Mouse (Mus musculus) heart, embryonic 12.5 days (tissue): Measurements from ENCODE around the gene Sec31a. TPM values are rescaled to one million over a fixed set of nuclear protein-coding genes. Genes with fewer than 3 reads are reported as not detected.

Source experiments
- ATAC-seq: fragments of 200-750 bp; cut with Nextera tagmentation; 2 replicates; pipeline ENCODE4 v1.8.0; 2017; ENCODE audit warnings: moderate TSS enrichment, moderate library complexity; ENCODE audit not compliant: insufficient number of reproducible peaks, low FRiP score
- H3K27ac ChIP-seq: fragments of 300-500 bp; sonication (generic); 2 replicates; pipeline ENCODE4 v1.5.1; 2016; ENCODE audit warnings: mild to moderate bottlenecking, moderate library complexity; ENCODE audit not compliant: poor library complexity, severe bottlenecking
- H3K27me3 ChIP-seq: fragments of 300-500 bp; sonication (generic); replicated peaks from 2 replicates; pipeline ENCODE4 v1.6.1; 2016; ENCODE audit warnings: mild to moderate bottlenecking, moderate library complexity
- H3K36me3 ChIP-seq: fragments of 300-500 bp; sonication (generic); 2 replicates; pipeline ENCODE4 v1.6.1; 2016; ENCODE audit warnings: mild to moderate bottlenecking, moderate library complexity
- H3K4me1 ChIP-seq: fragments of 300-500 bp; sonication (generic); replicated peaks from 2 replicates; pipeline ENCODE4 v1.6.1; 2016; ENCODE audit warnings: mild to moderate bottlenecking
- H3K4me2 ChIP-seq: fragments of 300-500 bp; sonication (generic); 2 replicates; pipeline ENCODE4 v1.6.1; 2016; ENCODE audit warnings: mild to moderate bottlenecking, moderate library complexity
- H3K4me3 ChIP-seq: fragments of 300-500 bp; sonication (generic); 2 replicates; pipeline ENCODE4 v1.5.1; 2016; ENCODE audit warnings: mild to moderate bottlenecking
- H3K9ac ChIP-seq: fragments of 300-500 bp; sonication (generic); 2 replicates; pipeline ENCODE4 v1.6.1; 2016; ENCODE audit warnings: mild to moderate bottlenecking, moderate library complexity
- H3K9me3 ChIP-seq: fragments of 300-500 bp; sonication (generic); replicated peaks from 2 replicates; pipeline ENCODE4 v1.6.1; 2016; ENCODE audit warnings: mild to moderate bottlenecking, moderate library complexity
- WGBS: fragments of 180-500 bp; shearing (Covaris S2); methylation state at CpG from one replicate; pipeline ENCODE4 v1.1.7; 2016; 5-methylcytosine and 5-hydroxymethylcytosine counted together
- polyA plus RNA-seq: library from polyadenylated mRNA; unstranded; fragments of >200 nt; fragmentation: Nextera tagmentation; extraction: Ambion mirVana; gene quantifications from 2 replicates; pipeline ENCODE4 v1.2.1, GENCODE M21; 2016

The Sec31a gene
- polyA plus RNA-seq, 1 experiment from 2014 or later: 177 TPM

- no peak for ATAC-seq
- Histone ChIP-seq H3K4me1 (peaks cover 13% of the 10 kb centered on the region), H3K9ac (no peak overlapping the region), H3K4me3 (no peak overlapping the region), H3K36me3 (peaks cover 43% of the 10 kb centered on the region), H3K9me3 (no peaks in the 10 kb centered on the region), H3K4me2 (no peak overlapping the region), H3K27ac (no peak overlapping the region), H3K27me3 (no peaks in the 10 kb centered on the region)
- 84% methylated on average over 5 of the region's 5 CpGs for WGBS
Measured at GRCm38 (mm10) chr5:100408485-100408884, 7.5 kb downstream of the Sec31a start.

GRCm38 (mm10) chr5:100396753-100397152, 19.3 kb downstream of the Sec31a start:
- H3K4me3 ChIP-seq: no peak overlapping the region
- H3K9ac ChIP-seq: no peak overlapping the region
- ATAC-seq: no peak
- no peak overlapping the region for H3K27ac ChIP-seq
- H3K4me1 ChIP-seq: no peaks in the 10 kb centered on the region
- no peaks in the 10 kb centered on the region for H3K9me3 ChIP-seq
- H3K4me2 ChIP-seq: no peak overlapping the region
- 93% methylated on average over 3 of the region's 3 CpGs for WGBS
- H3K27me3 ChIP-seq: no peaks in the 10 kb centered on the region
- peaks cover 91% of the 10 kb centered on the region for H3K36me3 ChIP-seq

- H3K27me3 ChIP-seq: no peaks in the 10 kb centered on the region
- no peaks in the 10 kb centered on the region for H3K4me1 ChIP-seq
- H3K36me3 ChIP-seq: peaks cover 96% of the 10 kb centered on the region
- no peaks in the 10 kb centered on the region for H3K9me3 ChIP-seq
- no peak overlapping the region for H3K9ac ChIP-seq
- no peak overlapping the region for H3K4me3 ChIP-seq
- no peak overlapping the region for H3K27ac ChIP-seq
- no peak overlapping the region for H3K4me2 ChIP-seq
- WGBS: 90% methylated on average over 3 of the region's 3 CpGs
- no peak for ATAC-seq
Measured at GRCm38 (mm10) chr5:100393681-100394080, 22.4 kb downstream of the Sec31a start.

- WGBS: 87% methylated on average over 20 of the region's 20 CpGs
- H3K4me2 ChIP-seq: no peak overlapping the region
- H3K4me3 ChIP-seq: no peak overlapping the region
- H3K27ac ChIP-seq: no peak overlapping the region
- no peaks in the 10 kb centered on the region for H3K4me1 ChIP-seq
- H3K9me3 ChIP-seq: no peaks in the 10 kb centered on the region
- H3K27me3 ChIP-seq: no peaks in the 10 kb centered on the region
- ATAC-seq: no peak
- peaks cover 92% of the 10 kb centered on the region for H3K36me3 ChIP-seq
- H3K9ac ChIP-seq: no peak overlapping the region
Measured at GRCm38 (mm10) chr5:100392436-100392955, 23.5 kb downstream of the Sec31a start.

GRCm38 (mm10) chr5:100383782-100384510, 32.1 kb downstream of the Sec31a start:
- Histone ChIP-seq H3K4me1 (no peaks in the 10 kb centered on the region), H3K4me2 (no peak overlapping the region), H3K9me3 (no peaks in the 10 kb centered on the region), H3K36me3 (peaks cover 91% of the 10 kb centered on the region), H3K27me3 (no peaks in the 10 kb centered on the region), H3K27ac (no peak overlapping the region), H3K4me3 (no peak overlapping the region), H3K9ac (no peak overlapping the region)
- WGBS: 94% methylated on average over 18 of the region's 18 CpGs
- no peak for ATAC-seq

GRCm38 (mm10) chr5:100381094-100381493, 34.9 kb downstream of the Sec31a start:
- no peaks in the 10 kb centered on the region for H3K27me3 ChIP-seq
- WGBS: 91% methylated on average over 7 of the region's 7 CpGs

GRCm38 (mm10) chr5:100380277-100380676, 35.8 kb downstream of the Sec31a start:
- Histone ChIP-seq H3K27ac (no peak overlapping the region), H3K4me3 (no peak overlapping the region), H3K36me3 (peaks cover 95% of the 10 kb centered on the region), H3K9me3 (no peaks in the 10 kb centered on the region), H3K9ac (no peak overlapping the region), H3K4me1 (no peaks in the 10 kb centered on the region), H3K4me2 (no peak overlapping the region), H3K27me3 (no peaks in the 10 kb centered on the region)
- WGBS: 89% methylated on average over 5 of the region's 5 CpGs
- ATAC-seq: no peak

More at GRCm38 (mm10) chr5:100381094-100381493, 34.9 kb downstream of the Sec31a start:
- Histone ChIP-seq H3K4me1 (no peaks in the 10 kb centered on the region), H3K9ac (no peak overlapping the region), H3K27ac (no peak overlapping the region), H3K36me3 (peaks cover 96% of the 10 kb centered on the region), H3K4me2 (no peak overlapping the region), H3K9me3 (no peaks in the 10 kb centered on the region), H3K4me3 (no peak overlapping the region)
- ATAC-seq: no peak

- Histone ChIP-seq H3K9me3 (no peaks in the 10 kb centered on the region), H3K9ac (no peak overlapping the region), H3K4me2 (no peak overlapping the region), H3K4me1 (no peaks in the 10 kb centered on the region), H3K27ac (no peak overlapping the region), H3K36me3 (peaks cover 97% of the 10 kb centered on the region), H3K4me3 (no peak overlapping the region), H3K27me3 (no peaks in the 10 kb centered on the region)
- ATAC-seq: no peak
- 89% methylated on average over 2 of the region's 2 CpGs for WGBS
Measured at GRCm38 (mm10) chr5:100378981-100379380, 37.1 kb downstream of the Sec31a start.

- Histone ChIP-seq H3K27me3 (no peaks in the 10 kb centered on the region), H3K9me3 (no peaks in the 10 kb centered on the region), H3K9ac (no peak overlapping the region), H3K27ac (no peak overlapping the region), H3K4me1 (no peaks in the 10 kb centered on the region), H3K36me3 (peaks cover 97% of the 10 kb centered on the region), H3K4me3 (no peak overlapping the region), H3K4me2 (no peak overlapping the region)
- no peak for ATAC-seq
- WGBS: 93% methylated on average over 5 of the region's 5 CpGs
Measured at GRCm38 (mm10) chr5:100378211-100378610, 37.8 kb downstream of the Sec31a start.

GRCm38 (mm10) chr5:100377376-100377775, 38.7 kb downstream of the Sec31a start:
- no peak overlapping the region for H3K4me3 ChIP-seq
- no peaks in the 10 kb centered on the region for H3K4me1 ChIP-seq
- 77% methylated on average over 2 of the region's 2 CpGs for WGBS
- no peaks in the 10 kb centered on the region for H3K27me3 ChIP-seq
- no peak overlapping the region for H3K4me2 ChIP-seq
- no peak for ATAC-seq
- H3K36me3 ChIP-seq: peaks cover 97% of the 10 kb centered on the region
- H3K27ac ChIP-seq: no peak overlapping the region
- no peaks in the 10 kb centered on the region for H3K9me3 ChIP-seq
- no peak overlapping the region for H3K9ac ChIP-seq

GRCm38 (mm10) chr5:100374703-100375102, 41.3 kb downstream of the Sec31a start:
- H3K9me3 ChIP-seq: no peaks in the 10 kb centered on the region
- peaks cover 86% of the 10 kb centered on the region for H3K36me3 ChIP-seq
- no peak overlapping the region for H3K4me3 ChIP-seq
- 0 out of 2 replicates have a peak, but pooled peaks have one; percentile 18 for ATAC-seq
- H3K27me3 ChIP-seq: no peaks in the 10 kb centered on the region
- peaks cover 16% of the 10 kb centered on the region for H3K4me1 ChIP-seq
- H3K9ac ChIP-seq: no peak overlapping the region
- H3K27ac ChIP-seq: no peak overlapping the region
- no peak overlapping the region for H3K4me2 ChIP-seq
- 88% methylated on average over 2 of the region's 2 CpGs for WGBS
